Mouse (Mus musculus): ENCODE data around the gene Npw. TPM values are rescaled to one million over a fixed set of nuclear protein-coding genes. Genes with fewer than 3 reads are reported as not detected.
A peak's percentile ranks its signal among the peaks of the same experiment; 100 is the strongest.

Npw gene
- total and polyA plus RNA-seq, 2 experiments from 2014 or later: 0.64 TPM; not detected in 1

DNA sequence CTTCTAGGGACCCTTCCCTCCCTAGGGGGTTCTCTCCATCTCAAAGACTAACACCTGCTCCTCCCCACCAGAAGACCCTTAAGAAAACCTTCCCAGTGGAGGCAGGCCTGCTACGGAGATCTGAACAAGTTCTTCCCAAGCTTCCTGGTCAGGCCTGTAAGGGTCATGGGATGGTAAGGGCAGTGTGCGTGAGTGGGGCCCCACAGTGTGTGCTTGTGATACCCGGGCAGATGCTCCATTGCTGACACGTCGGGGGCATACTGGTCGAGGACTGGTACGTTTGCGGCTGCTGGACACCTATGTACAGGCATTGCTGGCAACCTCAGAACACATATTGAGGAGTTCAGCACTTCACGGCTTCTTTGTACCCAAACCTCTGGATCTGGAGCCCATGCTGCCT is 40.5 kb upstream of the Npw start:
- ATAC-seq: no peak
- Histone ChIP-seq H3K27ac (ENCODE audit: low read depth, low read length) (no peak overlapping the region), H3K4me1 (ENCODE audit: insufficient read depth) (peaks cover 11% of the 10 kb centered on the region; the same call in 1 of the 2 replicates), H3K4me2 (ENCODE audit: low read depth) (no peak overlapping the region), H3K4me3 (ENCODE audit: low read depth, low read length) (no peak overlapping the region), H3K9ac (no peak overlapping the region), H3K27me3 (ENCODE audit: insufficient read depth, low read length) (no peaks in the 10 kb centered on the region), H3K9me3 (ENCODE audit: low read length) (no peaks in the 10 kb centered on the region), H3K36me3 (ENCODE audit: insufficient read depth) (peaks cover 40% of the 10 kb centered on the region)
- TF ChIP-seq CTCF (IDR thresholded peaks at IDR 0.05; ENCODE audit: low read depth): no peak
- WGBS: 72% methylated on average over 9 of the region's 9 CpGs
- no peak for DNase-seq

DNA sequence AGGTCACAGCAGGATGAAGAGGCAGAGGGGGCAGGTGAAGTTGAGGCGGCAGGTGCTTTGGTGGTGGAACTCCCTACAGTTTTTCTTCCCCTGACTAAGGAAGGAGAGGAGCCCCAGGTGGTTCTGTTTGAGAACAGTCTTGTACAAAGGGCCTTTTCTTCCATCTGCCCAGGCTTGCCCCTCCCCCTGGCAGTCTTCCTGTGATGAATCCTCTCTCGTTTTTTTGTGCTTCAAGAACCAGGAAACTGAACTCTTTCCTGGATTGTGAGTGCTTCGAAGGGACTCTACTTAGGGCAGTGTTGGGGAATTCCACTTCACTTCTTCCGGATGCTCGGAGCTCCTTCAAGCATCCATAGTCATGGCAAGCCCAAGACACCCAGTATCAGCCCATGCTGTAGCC is 39.7 kb upstream of the Npw start:
- no peak for DNase-seq
- Histone ChIP-seq H3K36me3 (ENCODE audit: insufficient read depth) (peaks cover 41% of the 10 kb centered on the region), H3K4me2 (ENCODE audit: low read depth) (no peak overlapping the region), H3K9me3 (ENCODE audit: low read length) (no peaks in the 10 kb centered on the region), H3K27me3 (ENCODE audit: insufficient read depth, low read length) (no peaks in the 10 kb centered on the region), H3K4me1 (ENCODE audit: insufficient read depth) (peaks cover 11% of the 10 kb centered on the region; the same call in 1 of the 2 replicates), H3K27ac (ENCODE audit: low read depth, low read length) (no peak overlapping the region), H3K4me3 (ENCODE audit: low read depth, low read length) (no peak overlapping the region), H3K9ac (no peak overlapping the region)
- TF ChIP-seq CTCF (IDR thresholded peaks at IDR 0.05; ENCODE audit: low read depth): no peak
- ATAC-seq: no peak
- WGBS: 18% methylated on average over 5 of the region's 5 CpGs

GRCm38 (mm10) chr17:24696011-24696697 is 37.9 kb upstream of the Npw start, which contains the start of the genes Gfer and Noxo1:
TSS of gene Gfer (minus strand) at chr17:24696156.
TSS of gene Noxo1 (plus strand) at chr17:24696234.
- peak; percentile 96 for ATAC-seq
- under 1% methylated on average over 63 of the region's 76 CpGs for WGBS
- Histone ChIP-seq H3K9ac (peak within 1 kb of the TSS; percentile 79), H3K4me2 (ENCODE audit: low read depth) (peak within 1 kb of the TSS; percentile 83), H3K4me1 (ENCODE audit: insufficient read depth) (peaks cover 11% of the 10 kb centered on the region; the same call in 1 of the 2 replicates), H3K27ac (ENCODE audit: low read depth, low read length) (peak within 1 kb of the TSS; percentile 90), H3K36me3 (ENCODE audit: insufficient read depth) (peaks cover 26% of the 10 kb centered on the region), H3K4me3 (ENCODE audit: low read depth, low read length) (peak within 1 kb of the TSS; percentile 76), H3K9me3 (ENCODE audit: low read length) (no peaks in the 10 kb centered on the region), H3K27me3 (ENCODE audit: insufficient read depth, low read length) (no peaks in the 10 kb centered on the region)
- DNase-seq: peak; percentile 87
- peak; percentile 48 for TF ChIP-seq CTCF (IDR thresholded peaks at IDR 0.05; ENCODE audit: low read depth)

DNA sequence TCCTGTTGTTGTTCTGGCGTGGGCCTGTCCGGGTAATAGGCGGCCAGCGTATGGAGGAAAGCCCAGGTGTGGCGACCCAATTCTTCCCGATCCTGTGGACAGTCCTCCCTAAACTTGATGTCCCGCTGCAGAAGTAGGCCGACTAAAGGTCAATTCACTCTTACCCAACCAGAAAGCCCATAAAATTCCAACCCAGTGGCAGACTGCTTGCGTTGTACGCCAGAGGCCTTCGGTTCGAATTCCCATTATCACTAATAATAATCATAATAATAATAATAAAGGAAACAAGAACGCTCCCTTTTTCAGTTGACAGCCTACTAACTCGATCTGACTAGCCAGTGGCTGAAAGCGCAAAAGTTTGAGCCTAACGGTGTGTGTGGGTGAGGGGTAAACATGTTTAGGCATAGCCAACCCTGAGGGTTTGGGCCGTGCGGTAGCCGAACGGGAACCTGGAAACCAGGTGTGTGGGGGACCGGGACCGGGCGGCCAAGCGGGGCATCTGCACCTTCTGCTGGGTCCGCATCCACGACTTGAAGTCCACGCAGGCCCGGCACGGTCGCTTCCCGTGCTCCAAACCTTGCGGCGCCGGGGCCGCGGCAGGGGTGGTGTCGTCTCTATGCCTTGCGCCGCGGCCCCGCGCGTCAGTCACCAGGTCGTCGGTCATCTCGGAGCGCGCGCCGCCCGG is 37.2 kb upstream of the Npw start:
- Histone ChIP-seq H3K4me3 (ENCODE audit: low read depth, low read length) (peak overlapping the region; percentile 76), H3K4me1 (ENCODE audit: insufficient read depth) (peaks cover 16% of the 10 kb centered on the region), H3K9me3 (ENCODE audit: low read length) (no peaks in the 10 kb centered on the region), H3K27ac (ENCODE audit: low read depth, low read length) (peak overlapping the region; percentile 90), H3K36me3 (ENCODE audit: insufficient read depth) (peaks cover 19% of the 10 kb centered on the region), H3K4me2 (ENCODE audit: low read depth) (peak overlapping the region; percentile 83), H3K27me3 (ENCODE audit: insufficient read depth, low read length) (no peaks in the 10 kb centered on the region), H3K9ac (peak overlapping the region; percentile 79)
- no peak for ATAC-seq
- WGBS: 7% methylated on average over 48 of the region's 51 CpGs
- DNase-seq: no peak
- TF ChIP-seq CTCF (IDR thresholded peaks at IDR 0.05; ENCODE audit: low read depth): no peak

DNA sequence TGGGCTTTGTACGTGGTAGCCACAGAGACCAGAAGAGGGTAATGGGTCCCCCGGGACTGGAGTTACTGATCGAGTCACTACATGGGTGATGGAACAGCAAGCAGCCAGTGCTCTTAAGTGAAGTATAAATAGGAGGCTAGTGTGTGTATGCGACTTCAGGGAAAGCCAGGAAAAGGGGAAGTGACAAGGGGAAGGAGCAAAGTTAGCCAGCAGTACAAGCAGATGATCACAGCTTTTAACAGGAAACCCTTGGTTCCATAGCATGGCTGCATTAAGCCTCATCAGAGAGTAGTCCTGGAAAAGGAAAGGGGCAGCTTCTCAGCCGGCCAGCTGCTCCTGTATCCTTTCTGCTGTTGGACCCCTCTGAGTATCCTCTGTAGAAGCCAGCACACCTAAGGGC is 34.1 kb upstream of the Npw start:
- Histone ChIP-seq H3K27me3 (ENCODE audit: insufficient read depth, low read length) (no peaks in the 10 kb centered on the region), H3K4me1 (ENCODE audit: insufficient read depth) (peaks cover 29% of the 10 kb centered on the region), H3K4me3 (ENCODE audit: low read depth, low read length) (no peak overlapping the region), H3K36me3 (ENCODE audit: insufficient read depth) (peaks cover 7% of the 10 kb centered on the region; the same call in 1 of the 2 replicates), H3K27ac (ENCODE audit: low read depth, low read length) (no peak overlapping the region), H3K9me3 (ENCODE audit: low read length) (no peaks in the 10 kb centered on the region), H3K4me2 (ENCODE audit: low read depth) (no peak overlapping the region), H3K9ac (no peak overlapping the region)
- TF ChIP-seq CTCF (IDR thresholded peaks at IDR 0.05; ENCODE audit: low read depth): no peak
- DNase-seq: no peak
- ATAC-seq: no peak
- WGBS: 91% methylated on average over 5 of the region's 5 CpGs

GRCm38 (mm10) chr17:24689251-24690081 is 31.2 kb upstream of the Npw start, which contains the start of gene Syngr3:
TSS of gene Syngr3 (minus strand) at chr17:24689955.
- peak within 1 kb of the TSS; percentile 74 for H3K4me2 ChIP-seq (ENCODE audit: low read depth)
- TF ChIP-seq CTCF (IDR thresholded peaks at IDR 0.05; ENCODE audit: low read depth): 0 out of 2 replicates have a peak, but pooled peaks have one; percentile 14
- H3K36me3 ChIP-seq (ENCODE audit: insufficient read depth): peaks cover 17% of the 10 kb centered on the region; the same call in 1 of the 2 replicates
- peak within 1 kb of the TSS; percentile 88 for H3K27ac ChIP-seq (ENCODE audit: low read depth, low read length)
- H3K27me3 ChIP-seq (ENCODE audit: insufficient read depth, low read length): no peaks in the 10 kb centered on the region
- H3K4me3 ChIP-seq (ENCODE audit: low read depth, low read length): peak within 1 kb of the TSS; percentile 80
- H3K9ac ChIP-seq: peak within 1 kb of the TSS; percentile 92
- DNase-seq (peak; percentile 80), ATAC-seq (peak; percentile 80)
- peaks cover 22% of the 10 kb centered on the region for H3K4me1 ChIP-seq (ENCODE audit: insufficient read depth)
- 2% methylated on average over 41 of the region's 55 CpGs for WGBS
- no peaks in the 10 kb centered on the region for H3K9me3 ChIP-seq (ENCODE audit: low read length)

Data from forebrain, postnatal 0 days (tissue).